Comparison of ENCODE assay signal across 8 mouse cellular contexts in genomic region chr11:78152299-78153231, GRCm38 (mm10). TPM values are rescaled to one million over a fixed set of nuclear protein-coding genes. Genes with fewer than 3 reads are reported as not detected.
DNase-seq lines count a peak whose midpoint lies in the region; ATAC-seq lines count a peak whose summit lies in the region.

No protein-coding gene starts in this region.

- H3K4me3 ChIP-seq in midbrain, embryonic 13.5 days (replicated peaks): no peak overlapping the region
- H3K4me3 ChIP-seq in midbrain, embryonic 11.5 days (ENCODE audit: low read depth, low read length): no peak overlapping the region
- no peak overlapping the region for H3K4me3 ChIP-seq in midbrain, embryonic 16.5 days (ENCODE audit: low read depth, low read length)

- peaks cover 85% of the 10 kb centered on the region for H3K36me3 ChIP-seq in midbrain, embryonic 13.5 days
- peaks cover 12% of the 10 kb centered on the region; the same call in 1 of the 2 replicates for H3K36me3 ChIP-seq in midbrain, embryonic 11.5 days (ENCODE audit: control insufficient read depth, insufficient read depth, low read length)
- H3K36me3 ChIP-seq in midbrain, embryonic 16.5 days (ENCODE audit: control insufficient read depth, insufficient read depth, low read length): peaks cover 18% of the 10 kb centered on the region

- peak; percentile 72 for ATAC-seq in midbrain, embryonic 13.5 days
- ATAC-seq in midbrain, embryonic 11.5 days (ENCODE audit: low FRiP score): no peak
- ATAC-seq in midbrain, embryonic 16.5 days: peak; percentile 81

- H3K27me3 ChIP-seq in midbrain, embryonic 13.5 days: no peaks in the 10 kb centered on the region
- no peaks in the 10 kb centered on the region for H3K27me3 ChIP-seq in midbrain, embryonic 11.5 days (ENCODE audit: control insufficient read depth, insufficient read depth, low read length)
- no peaks in the 10 kb centered on the region for H3K27me3 ChIP-seq in midbrain, embryonic 16.5 days (ENCODE audit: control insufficient read depth, insufficient read depth, low read depth, low read length)

- WGBS in midbrain, embryonic 13.5 days: 63% methylated on average over 9 of the region's 9 CpGs
- 79% methylated on average over 9 of the region's 9 CpGs for WGBS in midbrain, embryonic 11.5 days
- WGBS in midbrain, embryonic 16.5 days: 50% methylated on average over 9 of the region's 9 CpGs

- 0 out of 2 replicates have a peak, but pooled peaks cover 3% of the 10 kb centered on the region for H3K9me3 ChIP-seq in midbrain, embryonic 13.5 days
- H3K9me3 ChIP-seq in midbrain, embryonic 11.5 days (ENCODE audit: control insufficient read depth, low read length): no peaks in the 10 kb centered on the region
- H3K9me3 ChIP-seq in midbrain, embryonic 16.5 days (replicated peaks; ENCODE audit: control insufficient read depth, low read length, poor library complexity, severe bottlenecking): no peaks in the 10 kb centered on the region

- peak overlapping the region; percentile 73 for H3K27ac ChIP-seq in midbrain, embryonic 13.5 days
- no peak overlapping the region for H3K27ac ChIP-seq in midbrain, embryonic 11.5 days (ENCODE audit: low read depth, low read length)
- peak overlapping the region; percentile 80 for H3K27ac ChIP-seq in midbrain, embryonic 16.5 days (ENCODE audit: low read length)

- H3K4me2 ChIP-seq in midbrain, embryonic 13.5 days (replicated peaks): no peak overlapping the region
- H3K4me2 ChIP-seq in midbrain, embryonic 11.5 days: no peak overlapping the region
- H3K4me2 ChIP-seq in midbrain, embryonic 16.5 days (ENCODE audit: low read length): no peak overlapping the region

- intact Hi-C loops in heart, postnatal 25 days (cut with DNase I): no loop called here

- H3K4me1 ChIP-seq in midbrain, embryonic 13.5 days (replicated peaks): peaks cover 22% of the 10 kb centered on the region; the same call in 1 of the 2 replicates
- no peaks in the 10 kb centered on the region for H3K4me1 ChIP-seq in midbrain, embryonic 11.5 days (ENCODE audit: control insufficient read depth, insufficient read depth, low read length)
- peaks cover 8% of the 10 kb centered on the region; the same call in 1 of the 2 replicates for H3K4me1 ChIP-seq in midbrain, embryonic 16.5 days (ENCODE audit: control insufficient read depth, insufficient read depth, low read length)

- 0 out of 2 replicates have a peak overlapping the region, but pooled peaks have one; percentile 23 for H3K9ac ChIP-seq in midbrain, embryonic 13.5 days (replicated peaks)
- H3K9ac ChIP-seq in midbrain, embryonic 11.5 days (ENCODE audit: low read length): no peak overlapping the region
- no peak overlapping the region for H3K9ac ChIP-seq in midbrain, embryonic 16.5 days (ENCODE audit: low read depth, low read length)

- DNase-seq in midbrain, embryonic 11.5 days (ENCODE audit: low spot score, missing footprints): no peak
- peak; percentile 84 for DNase-seq in fibroblast of lung, adult 2 months (ENCODE audit: low read depth)
- peak; percentile 58 for DNase-seq in heart, postnatal 25 days (ENCODE audit: low spot score)
- peak; percentile 88 to 90 for DNase-seq in layer of hippocampus, postnatal 10 days (ENCODE audit: low spot score in 2 of 2)
- no peak for DNase-seq in thymus, postnatal 4 days
- DNase-seq in thymus, postnatal 25 days: no peak

RNA-seq across cellular contexts. Expression of gene Traf4, which starts 12.8 kb away (rescaled TPM):
- 120 and 139 TPM in 2 replicates for polyA plus RNA-seq in midbrain, embryonic 13.5 days (2015; fragmentation: Nextera tagmentation; extraction: Ambion mirVana)
- 72.0 and 79.7 TPM in 2 replicates for polyA plus RNA-seq in midbrain, embryonic 11.5 days (2014; fragmentation: Nextera tagmentation; extraction: Ambion mirVana)
- total RNA-seq in heart, postnatal 25 days (2021): 1 to 10 TPM; 4.6 to 6.7 TPM
- total RNA-seq in layer of hippocampus, postnatal 10 days (2021): 10 to 100 TPM; 47.8 to 48.9 TPM
- 83.8 and 93.2 TPM in 2 replicates for polyA plus RNA-seq in midbrain, embryonic 16.5 days (2015; fragmentation: Nextera tagmentation; extraction: Ambion mirVana)

RNA-seq across cellular contexts. Expression of gene Nek8, which starts 23.9 kb away (rescaled TPM):
- 4.7 and 5.2 TPM in 2 replicates for polyA plus RNA-seq in midbrain, embryonic 13.5 days (2015; fragmentation: Nextera tagmentation; extraction: Ambion mirVana)
- 6.4 and 7.1 TPM in 2 replicates for polyA plus RNA-seq in midbrain, embryonic 11.5 days (2014; fragmentation: Nextera tagmentation; extraction: Ambion mirVana)
- 1 to 10 TPM; 2.5 to 2.6 TPM for total RNA-seq in heart, postnatal 25 days (2021)
- 1 to 10 TPM; 6.2 to 6.4 TPM for total RNA-seq in layer of hippocampus, postnatal 10 days (2021)
- polyA plus RNA-seq in midbrain, embryonic 16.5 days (2015; fragmentation: Nextera tagmentation; extraction: Ambion mirVana): 4.8 and 6.6 TPM in 2 replicates

RNA-seq across cellular contexts. Expression of gene Tlcd1, which starts 23.9 kb away (rescaled TPM):
- polyA plus RNA-seq in midbrain, embryonic 13.5 days (2015; fragmentation: Nextera tagmentation; extraction: Ambion mirVana): 5.0 and 5.9 TPM in 2 replicates
- polyA plus RNA-seq in midbrain, embryonic 11.5 days (2014; fragmentation: Nextera tagmentation; extraction: Ambion mirVana): 7.9 and 8.5 TPM in 2 replicates
- total RNA-seq in heart, postnatal 25 days (2021): 1 to 10 TPM; 5.5 to 7.2 TPM
- 10 to 100 TPM; 37.0 to 38.8 TPM for total RNA-seq in layer of hippocampus, postnatal 10 days (2021)
- 7.4 and 10.1 TPM in 2 replicates for polyA plus RNA-seq in midbrain, embryonic 16.5 days (2015; fragmentation: Nextera tagmentation; extraction: Ambion mirVana)

RNA-seq across cellular contexts. Expression of gene Rpl23a, which starts 30.8 kb away (rescaled TPM):
- polyA plus RNA-seq in midbrain, embryonic 13.5 days (2015; fragmentation: Nextera tagmentation; extraction: Ambion mirVana): 934 and 937 TPM in 2 replicates
- polyA plus RNA-seq in midbrain, embryonic 11.5 days (2014; fragmentation: Nextera tagmentation; extraction: Ambion mirVana): 1,223 and 1,245 TPM in 2 replicates
- total RNA-seq in heart, postnatal 25 days (2021): 100 to 1,000 TPM; 776 to 853 TPM
- 100 to 1,000 TPM; 878 to 942 TPM for total RNA-seq in layer of hippocampus, postnatal 10 days (2021)
- 698 and 713 TPM in 2 replicates for polyA plus RNA-seq in midbrain, embryonic 16.5 days (2015; fragmentation: Nextera tagmentation; extraction: Ambion mirVana)

RNA-seq across cellular contexts. Expression of gene Rab34, which starts 35.7 kb away (rescaled TPM):
- polyA plus RNA-seq in midbrain, embryonic 13.5 days (2015; fragmentation: Nextera tagmentation; extraction: Ambion mirVana): 42.0 and 43.4 TPM in 2 replicates
- polyA plus RNA-seq in midbrain, embryonic 11.5 days (2014; fragmentation: Nextera tagmentation; extraction: Ambion mirVana): 54.7 and 55.1 TPM in 2 replicates
- total RNA-seq in heart, postnatal 25 days (2021): 10 to 100 TPM; 11.2 to 12.2 TPM
- total RNA-seq in layer of hippocampus, postnatal 10 days (2021): 10 to 100 TPM; 40.9 to 42.2 TPM
- 49.9 and 55.7 TPM in 2 replicates for polyA plus RNA-seq in midbrain, embryonic 16.5 days (2015; fragmentation: Nextera tagmentation; extraction: Ambion mirVana)

Comparison
In these comparisons a context has a peak if more than half of its experiments do, and no peak if none do; other contexts are left out.
1. DNase-seq: peak in fibroblast of lung, adult 2 months (single experiment), heart, postnatal 25 days (single experiment) and layer of hippocampus, postnatal 10 days (2 of 2); none in midbrain, embryonic 11.5 days (single experiment), thymus, postnatal 4 days (single experiment) and thymus, postnatal 25 days (single experiment).